Mouse (Mus musculus): ENCODE data around the gene Cabp7. TPM values are rescaled to one million over a fixed set of nuclear protein-coding genes. Genes with fewer than 3 reads are reported as not detected.

Gene Cabp7
- polyA plus RNA-seq, 1 experiment from 2014 or later, result 0.87 TPM

GRCm38 (mm10) chr11:4697043-4697983 is 49.3 kb downstream of the Cabp7 start:
- Histone ChIP-seq H3K9ac (no peak overlapping the region), H3K27ac (no peak overlapping the region), H3K9me3 (replicated peaks) (no peaks in the 10 kb centered on the region), H3K4me2 (no peak overlapping the region), H3K27me3 (no peaks in the 10 kb centered on the region), H3K4me3 (no peak overlapping the region), H3K36me3 (ENCODE audit: poor library complexity, severe bottlenecking) (peaks cover 25% of the 10 kb centered on the region), H3K4me1 (no peaks in the 10 kb centered on the region)
- ATAC-seq, result no peak
- 67% methylated on average over 7 of the region's 7 CpGs for WGBS

GRCm38 (mm10) chr11:4692162-4692561 is 54.4 kb downstream of the Cabp7 start:
- Histone ChIP-seq H3K4me3 (no peak overlapping the region), H3K9me3 (replicated peaks) (no peaks in the 10 kb centered on the region), H3K9ac (no peak overlapping the region), H3K27ac (no peak overlapping the region), H3K4me1 (no peaks in the 10 kb centered on the region), H3K36me3 (ENCODE audit: poor library complexity, severe bottlenecking) (no peaks in the 10 kb centered on the region), H3K27me3 (no peaks in the 10 kb centered on the region), H3K4me2 (no peak overlapping the region)
- 89% methylated on average over 11 of the region's 11 CpGs for WGBS
- ATAC-seq, result no peak

GRCm38 (mm10) chr11:4691213-4691612 is 55.4 kb downstream of the Cabp7 start:
- no peak for ATAC-seq
- H3K9me3 ChIP-seq (replicated peaks), result no peaks in the 10 kb centered on the region
- H3K4me3 ChIP-seq, result no peak overlapping the region
- no peaks in the 10 kb centered on the region for H3K36me3 ChIP-seq (ENCODE audit: poor library complexity, severe bottlenecking)
- H3K4me2 ChIP-seq, result no peak overlapping the region
- 0 out of 2 replicates have a peak overlapping the region, but pooled peaks have one; percentile 27 for H3K9ac ChIP-seq
- no peaks in the 10 kb centered on the region for H3K27me3 ChIP-seq
- no peak overlapping the region for H3K27ac ChIP-seq
- 66% methylated on average over 10 of the region's 10 CpGs for WGBS
- H3K4me1 ChIP-seq, result no peaks in the 10 kb centered on the region

GRCm38 (mm10) chr11:4690353-4690752 is 56.2 kb downstream of the Cabp7 start:
- Histone ChIP-seq H3K36me3 (ENCODE audit: poor library complexity, severe bottlenecking) (no peaks in the 10 kb centered on the region; the same call in 1 of the 2 replicates), H3K4me1 (no peaks in the 10 kb centered on the region), H3K4me2 (no peak overlapping the region), H3K9me3 (replicated peaks) (no peaks in the 10 kb centered on the region), H3K9ac (no peak overlapping the region), H3K27me3 (no peaks in the 10 kb centered on the region), H3K4me3 (no peak overlapping the region), H3K27ac (no peak overlapping the region)
- ATAC-seq, result no peak
- WGBS, result 76% methylated on average over 7 of the region's 7 CpGs

GRCm38 (mm10) chr11:4688632-4689380 is 57.8 kb downstream of the Cabp7 start:
- Histone ChIP-seq H3K36me3 (ENCODE audit: poor library complexity, severe bottlenecking) (peaks cover 14% of the 10 kb centered on the region; the same call in 1 of the 2 replicates), H3K9me3 (replicated peaks) (no peaks in the 10 kb centered on the region), H3K4me3 (no peak overlapping the region), H3K4me2 (no peak overlapping the region), H3K4me1 (no peaks in the 10 kb centered on the region), H3K27me3 (no peaks in the 10 kb centered on the region), H3K9ac (no peak overlapping the region), H3K27ac (no peak overlapping the region)
- no peak for ATAC-seq
- WGBS, result 69% methylated on average over 11 of the region's 11 CpGs

- WGBS, result 70% methylated on average over 3 of the region's 3 CpGs
- ATAC-seq, result no peak
- Histone ChIP-seq H3K27ac (no peak overlapping the region), H3K36me3 (ENCODE audit: poor library complexity, severe bottlenecking) (peaks cover 22% of the 10 kb centered on the region), H3K9ac (no peak overlapping the region), H3K4me3 (no peak overlapping the region), H3K27me3 (no peaks in the 10 kb centered on the region), H3K4me1 (no peaks in the 10 kb centered on the region), H3K4me2 (no peak overlapping the region), H3K9me3 (replicated peaks) (no peaks in the 10 kb centered on the region)
These were observed 58.7 kb downstream of the Cabp7 start for GRCm38 (mm10) chr11:4687874-4688273.

- Histone ChIP-seq H3K27me3 (no peaks in the 10 kb centered on the region), H3K27ac (no peak overlapping the region), H3K4me2 (no peak overlapping the region), H3K9me3 (replicated peaks) (no peaks in the 10 kb centered on the region), H3K4me3 (no peak overlapping the region), H3K36me3 (ENCODE audit: poor library complexity, severe bottlenecking) (peaks cover 31% of the 10 kb centered on the region), H3K9ac (no peak overlapping the region), H3K4me1 (no peaks in the 10 kb centered on the region)
- no peak for ATAC-seq
- WGBS, result 75% methylated on average over 3 of the region's 3 CpGs
These were observed 59.6 kb downstream of the Cabp7 start for GRCm38 (mm10) chr11:4687027-4687426.

Other genes starting within 250 kb of the Cabp7 start
- gene Mtmr3, start 151.9 kb downstream of the Cabp7 start, polyA plus RNA-seq (2015; fragmentation: Nextera tagmentation; extraction: Ambion mirVana), result 32.2 and 36.0 TPM in 2 replicates
- not detected in 2 replicates for gene Gm11032, start 126.7 kb downstream of the Cabp7 start, polyA plus RNA-seq (2015; fragmentation: Nextera tagmentation; extraction: Ambion mirVana)
- gene Ascc2, start 109.0 kb downstream of the Cabp7 start, polyA plus RNA-seq (2015; fragmentation: Nextera tagmentation; extraction: Ambion mirVana), result 25.2 and 27.3 TPM in 2 replicates
- 599 and 621 TPM in 2 replicates for gene Uqcr10, start 42.4 kb downstream of the Cabp7 start, polyA plus RNA-seq (2015; fragmentation: Nextera tagmentation; extraction: Ambion mirVana)
- gene Zmat5, start 42.1 kb downstream of the Cabp7 start, polyA plus RNA-seq (2015; fragmentation: Nextera tagmentation; extraction: Ambion mirVana), result 83.1 and 84.4 TPM in 2 replicates
- gene Nf2, start 102.8 kb upstream of the Cabp7 start, polyA plus RNA-seq (2015; fragmentation: Nextera tagmentation; extraction: Ambion mirVana), result 56.8 and 58.2 TPM in 2 replicates
- gene Nipsnap1, start 127.2 kb upstream of the Cabp7 start, polyA plus RNA-seq (2015; fragmentation: Nextera tagmentation; extraction: Ambion mirVana), result 118 and 120 TPM in 2 replicates
- gene Thoc5, start 148.5 kb upstream of the Cabp7 start, polyA plus RNA-seq (2015; fragmentation: Nextera tagmentation; extraction: Ambion mirVana), result 59.1 and 60.6 TPM in 2 replicates
- 0.37 and 0.50 TPM in 2 replicates for gene Nefh, start 201.3 kb upstream of the Cabp7 start, polyA plus RNA-seq (2015; fragmentation: Nextera tagmentation; extraction: Ambion mirVana)
- gene Ap1b1, start 240.0 kb upstream of the Cabp7 start, polyA plus RNA-seq (2015; fragmentation: Nextera tagmentation; extraction: Ambion mirVana), result 61.7 and 73.0 TPM in 2 replicates

Data from forebrain, embryonic 13.5 days (tissue).